Mouse (Mus musculus) kidney, postnatal 4 days (tissue): ENCODE measurements at regions not wholly inside any gene's neighbourhood (a gene's known extent, or its start where the extent isn't known, plus 50 kb on each side); places are given as distances from the start of the nearest gene placed in this dataset.

Experiments used
- DNase-seq, 2 experiments: peaks; one replicate each; pipeline ENCODE4 v3.0.0; 2021; ENCODE audit warnings: mixed read lengths in 2 of 2

GRCm38 (mm10) chr1:6059090-6059489, 1251.4 kb downstream of the Gm37988 start:
- DNase-seq = no peak

GRCm38 (mm10) chr1:6076543-6076942, 1268.9 kb downstream of the Gm37988 start:
- peak in 1 of 2 experiments; percentile 3 for DNase-seq

- DNase-seq = no peak
Measured at GRCm38 (mm10) chr1:6081876-6082275, 1274.2 kb downstream of the Gm37988 start.

GRCm38 (mm10) chr1:6094162-6094934, 1286.7 kb downstream of the Gm37988 start:
- DNase-seq = no peak

- no peak for DNase-seq
Measured at GRCm38 (mm10) chr1:6117557-6117956, 1309.9 kb downstream of the Gm37988 start.

- DNase-seq = peak; percentile 2 to 8
Measured at GRCm38 (mm10) chr1:6135066-6135465, 1327.4 kb downstream of the Gm37988 start.

- no peak for DNase-seq
Measured at GRCm38 (mm10) chr1:6140245-6140644, 1332.6 kb downstream of the Gm37988 start.

GRCm38 (mm10) chr1:6142816-6143215, 1335.1 kb downstream of the Gm37988 start:
- DNase-seq = no peak

GRCm38 (mm10) chr1:6143891-6144290, 1336.2 kb downstream of the Gm37988 start:
- peak; percentile 16 to 25 for DNase-seq

- peak; percentile 19 to 33 for DNase-seq
Measured at GRCm38 (mm10) chr1:6152436-6152835, 1344.7 kb downstream of the Gm37988 start.
